Mouse (Mus musculus): ENCODE data around the gene Zfp786. TPM values are rescaled to one million over a fixed set of nuclear protein-coding genes. Genes with fewer than 3 reads are reported as not detected.
"Not testable (repeated sequence)": the region's sequence is repeated elsewhere in the genome, so short reads cannot be mapped to it uniquely, and the experiment has no call there.

The Zfp786 gene
- polyA plus RNA-seq, 1 experiment from 2014 or later = 7.0 TPM

DNA sequence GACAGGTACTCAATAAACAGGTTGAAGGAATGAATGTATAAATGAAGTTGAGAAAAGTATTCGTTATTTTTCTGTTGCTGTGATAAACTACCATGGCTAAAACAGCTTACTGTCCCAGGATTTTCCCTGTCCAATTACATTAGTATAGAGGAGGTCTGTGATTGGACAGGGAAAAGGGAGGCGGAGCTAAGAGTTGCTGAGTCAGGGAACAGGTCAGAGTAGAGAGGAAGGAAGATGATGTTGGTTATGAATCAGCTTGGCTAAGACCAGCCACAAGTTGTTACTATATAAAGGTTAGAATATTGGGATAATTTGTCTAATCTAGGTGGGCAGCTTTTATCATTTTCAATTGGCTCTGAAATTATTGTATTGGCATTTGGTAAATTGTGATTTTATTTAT lies 39.9 kb downstream of the Zfp786 start:
- Histone ChIP-seq H3K27ac (no peak overlapping the region), H3K36me3 (peaks cover 25% of the 10 kb centered on the region), H3K4me3 (no peak overlapping the region), H3K27me3 (ENCODE audit: insufficient read depth, poor library complexity, severe bottlenecking) (no peaks in the 10 kb centered on the region), H3K9me3 (no peaks in the 10 kb centered on the region), H3K4me1 (replicated peaks) (peaks cover 11% of the 10 kb centered on the region; the same call in 1 of the 2 replicates)
- DNase-seq (ENCODE audit: low spot score) = no peak
- WGBS = 49% methylated on average over 2 of the region's 2 CpGs

DNA sequence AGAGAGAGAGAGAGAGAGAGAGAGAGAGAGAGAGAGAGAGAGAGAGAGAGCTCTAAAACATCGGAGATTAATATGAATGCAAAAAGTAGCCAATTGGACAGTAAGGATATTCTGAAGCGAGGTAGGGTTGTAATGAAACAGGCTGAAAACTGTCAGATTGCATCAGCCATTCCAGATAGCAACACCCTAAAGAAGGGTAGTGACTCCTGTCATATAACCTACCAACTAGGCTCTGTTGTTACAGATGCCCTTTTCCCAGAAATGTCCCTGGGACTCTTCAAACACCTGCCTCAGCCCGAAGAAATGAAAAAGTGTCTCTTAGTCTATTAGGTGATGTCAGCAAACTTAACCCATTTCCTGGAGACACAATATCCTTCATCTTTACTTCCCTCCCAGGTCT lies 41.8 kb downstream of the Zfp786 start:
- 52% methylated on average over 3 of the region's 3 CpGs for WGBS

DNA sequence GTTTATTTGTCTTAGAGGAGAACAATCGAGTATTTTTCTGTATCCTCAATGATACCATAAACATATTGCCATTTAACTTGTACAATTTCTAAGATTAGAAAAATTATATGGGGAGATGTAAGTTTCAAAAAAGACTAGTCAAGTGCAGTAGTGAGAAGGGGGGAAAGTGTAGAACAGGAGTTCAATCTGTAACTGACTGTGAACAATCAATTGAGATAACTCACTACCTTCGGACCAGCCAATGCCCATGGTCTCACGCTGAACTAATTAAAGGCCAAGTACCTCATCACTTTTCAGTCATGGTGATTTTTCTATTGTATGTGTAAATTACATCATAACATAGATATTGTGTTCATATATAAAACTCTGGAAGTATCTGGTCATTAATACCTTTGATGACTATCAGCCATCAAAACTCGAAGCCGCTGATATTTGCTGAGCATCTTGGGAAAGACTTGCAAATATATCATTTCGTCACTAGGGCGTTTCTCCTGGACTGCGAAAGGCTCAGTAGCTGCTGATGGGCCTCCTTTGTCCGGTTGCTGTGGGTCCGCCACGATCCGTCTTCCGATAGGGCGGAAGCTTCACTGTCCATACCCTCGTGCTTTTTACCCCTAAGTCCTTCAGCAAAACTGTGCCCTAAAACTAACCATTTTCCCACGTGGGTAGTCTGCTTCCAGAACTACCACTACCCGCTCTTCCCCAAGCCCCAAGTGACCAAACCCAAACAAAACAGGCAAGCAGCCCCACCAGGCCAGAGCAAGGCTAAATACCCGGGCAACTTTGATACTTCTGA lies 42.5 kb downstream of the Zfp786 start:
- no peaks in the 10 kb centered on the region for H3K9me3 ChIP-seq
- peak overlapping the region; percentile 89 for H3K27ac ChIP-seq
- 2% methylated on average over 18 of the region's 18 CpGs for WGBS
- H3K36me3 ChIP-seq = 0 out of 2 replicates have a peak, but pooled peaks cover 6% of the 10 kb centered on the region
- peak overlapping the region; percentile 51 for H3K4me3 ChIP-seq
- peak; percentile 84 for DNase-seq (ENCODE audit: low spot score)
- H3K4me1 ChIP-seq (replicated peaks) = peaks cover 8% of the 10 kb centered on the region; the same call in 1 of the 2 replicates
- H3K27me3 ChIP-seq (ENCODE audit: insufficient read depth, poor library complexity, severe bottlenecking) = no peaks in the 10 kb centered on the region

More for the DNA sequence above, 41.8 kb downstream of the Zfp786 start:
- Histone ChIP-seq H3K4me3 (peak overlapping the region; percentile 51), H3K9me3 (no peaks in the 10 kb centered on the region), H3K36me3 (peaks cover 6% of the 10 kb centered on the region; the same call in 1 of the 2 replicates), H3K27me3 (ENCODE audit: insufficient read depth, poor library complexity, severe bottlenecking) (no peaks in the 10 kb centered on the region), H3K27ac (peak overlapping the region; percentile 89), H3K4me1 (replicated peaks) (peaks cover 8% of the 10 kb centered on the region; the same call in 1 of the 2 replicates)
- no peak for DNase-seq (ENCODE audit: low spot score)

DNA sequence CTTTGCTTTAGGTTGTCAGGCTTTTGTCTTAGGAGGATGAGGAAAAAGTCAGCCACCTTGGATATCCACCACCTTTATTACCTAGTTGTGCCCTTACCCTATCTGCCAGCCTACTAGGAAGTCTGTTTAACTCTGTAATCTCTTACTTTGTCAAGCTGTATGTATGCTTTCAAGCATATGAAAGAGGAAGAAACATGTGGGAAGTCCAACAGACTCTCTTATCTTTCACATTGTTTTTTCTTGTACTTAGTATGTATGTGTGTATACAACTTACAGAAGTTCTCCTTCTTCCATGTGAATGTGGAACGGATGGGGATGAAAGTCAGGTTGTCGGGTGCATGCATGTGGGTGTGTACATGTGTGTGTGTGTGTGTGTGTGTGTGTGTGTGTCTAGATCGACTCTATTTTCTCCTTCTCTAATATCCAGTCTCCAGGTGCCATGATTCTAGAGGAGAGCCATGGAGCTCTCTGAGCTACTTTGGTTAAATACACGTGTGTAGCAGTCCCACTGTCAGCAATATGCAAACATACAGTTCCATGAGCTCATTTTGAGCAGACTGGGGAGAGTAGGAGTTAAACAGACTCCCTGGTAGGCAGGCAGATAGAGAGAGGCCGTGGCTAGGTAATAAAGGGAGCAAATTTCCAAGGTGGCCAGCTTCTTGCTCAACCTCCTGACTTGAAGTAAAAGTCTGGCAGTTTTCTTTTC lies 45.8 kb downstream of the Zfp786 start:
- 78% methylated on average over 5 of the region's 5 CpGs for WGBS

DNA sequence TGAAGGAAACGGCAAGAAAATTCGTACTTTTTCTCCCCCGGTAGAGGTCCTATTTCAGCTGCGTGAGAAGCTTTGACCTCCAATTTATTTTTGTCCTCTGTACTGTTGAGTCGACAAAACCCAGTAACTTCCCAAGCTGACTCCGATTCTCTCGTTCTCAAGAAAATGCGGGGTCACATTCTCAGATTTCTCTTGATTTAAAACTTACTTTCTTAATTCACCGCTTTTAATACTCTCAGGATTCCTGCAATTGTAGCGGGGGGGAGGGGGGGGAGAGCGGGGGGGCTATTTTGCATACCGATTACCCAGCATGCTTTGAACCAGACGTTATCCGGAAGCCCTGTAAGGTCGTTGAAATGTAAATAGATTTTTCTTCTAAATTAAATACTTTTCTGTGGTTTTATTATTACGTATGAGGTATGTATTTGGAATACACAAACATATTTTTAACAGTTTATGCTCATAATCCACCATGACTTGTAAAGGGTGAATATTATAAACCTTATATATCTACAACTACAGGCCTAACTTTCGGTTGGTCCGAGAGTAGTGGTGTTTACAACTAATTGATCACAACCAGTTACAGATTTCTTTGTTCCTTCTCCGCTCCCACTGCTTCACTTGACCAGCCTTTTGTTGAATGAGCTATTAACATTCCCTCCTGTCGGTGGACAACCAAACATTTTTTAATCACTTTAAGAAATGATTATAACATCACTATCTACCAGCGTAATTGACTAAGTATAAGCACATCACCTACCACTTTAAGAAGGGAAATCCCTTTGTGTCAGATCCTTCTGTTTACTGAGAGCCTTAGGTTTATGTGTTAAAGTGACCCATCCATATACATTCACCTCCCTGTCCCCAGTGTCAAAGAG lies 49.3 kb downstream of the Zfp786 start:
- H3K4me3 ChIP-seq = peak overlapping the region; percentile 57
- H3K9me3 ChIP-seq = peaks cover 3% of the 10 kb centered on the region
- under 1% methylated on average over 21 of the region's 21 CpGs for WGBS
- DNase-seq (ENCODE audit: low spot score) = peak; percentile 70
- H3K4me1 ChIP-seq (replicated peaks) = peaks cover 8% of the 10 kb centered on the region; the same call in 1 of the 2 replicates
- no peaks in the 10 kb centered on the region for H3K36me3 ChIP-seq
- peaks cover 2% of the 10 kb centered on the region; the same call in 1 of the 2 replicates for H3K27me3 ChIP-seq (ENCODE audit: insufficient read depth, poor library complexity, severe bottlenecking)
- peak overlapping the region; percentile 85 for H3K27ac ChIP-seq

More for the DNA sequence above, 45.8 kb downstream of the Zfp786 start:
- peaks cover 17% of the 10 kb centered on the region; the same call in 1 of the 2 replicates for H3K4me1 ChIP-seq (replicated peaks)
- DNase-seq (ENCODE audit: low spot score) = no peak
- H3K9me3 ChIP-seq = no peaks in the 10 kb centered on the region
- no peaks in the 10 kb centered on the region for H3K27me3 ChIP-seq (ENCODE audit: insufficient read depth, poor library complexity, severe bottlenecking)
- no peaks in the 10 kb centered on the region for H3K36me3 ChIP-seq
- no peak overlapping the region for H3K4me3 ChIP-seq
- H3K27ac ChIP-seq = no peak overlapping the region

DNA sequence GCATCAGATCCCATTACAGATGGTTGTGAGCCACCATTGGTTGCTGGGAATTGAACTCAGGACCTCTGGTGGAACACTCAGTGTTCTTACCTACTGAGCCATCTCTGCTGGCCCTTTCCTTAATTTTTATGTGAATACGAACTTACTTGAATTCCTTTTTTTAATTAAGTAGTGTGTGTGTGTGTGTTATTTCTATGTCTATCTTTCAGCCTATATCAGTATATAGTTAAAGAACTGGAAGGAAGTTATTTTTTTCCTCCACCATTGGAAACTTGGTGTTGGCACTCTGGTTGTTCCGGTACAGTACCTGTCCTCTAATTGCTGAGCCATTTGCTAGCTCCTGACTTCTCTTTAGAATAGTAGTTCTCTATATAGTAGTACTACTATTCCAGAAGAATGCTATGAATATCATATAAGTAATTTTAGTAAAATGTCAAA lies 50.1 kb downstream of the Zfp786 start:
- Histone ChIP-seq H3K27me3 (ENCODE audit: insufficient read depth, poor library complexity, severe bottlenecking) (peaks cover 3% of the 10 kb centered on the region; the same call in 1 of the 2 replicates), H3K4me1 (replicated peaks) (peaks cover 8% of the 10 kb centered on the region; the same call in 1 of the 2 replicates), H3K9me3 (peaks cover 3% of the 10 kb centered on the region), H3K36me3 (no peaks in the 10 kb centered on the region), H3K27ac (no peak overlapping the region), H3K4me3 (peak overlapping the region; percentile 57)
- 17% methylated on average over 2 of the region's 2 CpGs for WGBS
- DNase-seq (ENCODE audit: low spot score) = no peak

DNA sequence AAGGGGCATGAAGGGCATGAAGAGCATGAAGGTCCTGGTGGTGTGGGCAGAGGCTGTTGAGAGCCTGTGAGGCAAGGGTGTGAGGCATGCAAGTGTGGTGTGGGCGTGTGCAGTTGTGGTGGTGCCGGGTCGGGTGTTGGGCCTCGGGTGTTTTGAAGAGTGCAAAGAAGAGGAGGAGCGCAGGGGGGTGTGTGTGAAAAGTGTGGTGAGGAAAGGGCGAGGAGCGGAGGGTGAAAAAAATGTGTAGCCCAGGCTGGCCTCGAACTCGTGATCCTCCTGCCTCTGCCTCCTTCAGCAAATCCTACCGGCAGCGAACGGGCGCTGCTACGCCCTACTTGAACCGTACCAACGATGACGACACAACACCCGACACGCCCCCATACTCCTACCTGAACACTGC lies 58.9 kb downstream of the Zfp786 start:
- not testable (repeated sequence) for DNase-seq (ENCODE audit: low spot score); H3K27ac ChIP-seq; H3K36me3 ChIP-seq; H3K4me1 ChIP-seq (replicated peaks); H3K9me3 ChIP-seq
- 46% methylated on average over 9 of the region's 19 CpGs for WGBS
- H3K27me3 ChIP-seq (ENCODE audit: insufficient read depth, poor library complexity, severe bottlenecking) = peaks cover 22% of the 10 kb centered on the region
- H3K4me3 ChIP-seq = peak overlapping the region; percentile 21; the same call in 1 of the 2 replicates

DNA sequence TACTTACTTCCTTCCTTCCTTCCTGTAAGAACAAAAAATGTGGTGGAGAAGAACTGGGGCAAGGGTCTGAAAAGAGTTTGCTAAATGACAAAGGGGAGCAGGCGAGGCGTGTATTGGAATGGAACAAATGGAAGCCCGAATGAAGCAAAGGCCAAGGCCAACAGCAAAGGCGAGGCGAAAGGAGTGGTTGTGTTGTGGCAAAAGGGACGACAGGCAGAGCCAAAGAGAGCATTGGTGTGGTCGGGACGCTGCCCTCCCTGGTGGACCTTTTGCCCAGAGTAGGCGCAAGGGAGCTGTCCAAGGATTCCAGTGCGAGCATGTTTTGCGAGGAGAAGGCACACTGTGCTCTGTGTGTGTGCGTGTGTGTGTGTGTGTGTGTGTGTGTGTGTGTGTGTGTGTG lies 59.6 kb downstream of the Zfp786 start:
- not testable (repeated sequence) for H3K9me3 ChIP-seq; H3K27ac ChIP-seq; DNase-seq (ENCODE audit: low spot score); H3K4me1 ChIP-seq (replicated peaks); H3K36me3 ChIP-seq; H3K4me3 ChIP-seq
- WGBS = 78% methylated on average over 12 of the region's 12 CpGs
- H3K27me3 ChIP-seq (ENCODE audit: insufficient read depth, poor library complexity, severe bottlenecking) = peaks cover 21% of the 10 kb centered on the region

DNA sequence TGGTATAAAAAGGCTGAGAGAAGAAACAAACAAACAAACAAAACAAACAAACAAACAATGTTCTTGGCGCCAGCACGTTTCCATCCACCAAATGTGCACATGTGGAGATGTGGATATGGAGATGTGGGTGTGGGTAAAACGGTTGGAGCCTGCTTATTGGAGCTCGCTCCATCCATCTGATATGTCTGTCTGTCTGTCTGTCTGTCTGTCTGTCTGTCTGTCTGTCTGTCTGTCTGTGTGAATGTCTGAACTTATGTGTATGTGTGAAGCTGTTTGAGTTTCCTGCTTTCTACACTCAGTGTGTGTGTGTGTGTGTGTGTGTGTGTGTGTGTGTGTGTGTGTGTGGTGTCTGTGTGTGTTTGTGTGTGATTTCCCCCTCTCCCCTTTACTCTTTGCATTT lies 60.8 kb downstream of the Zfp786 start:
- H3K4me1 ChIP-seq (replicated peaks); H3K36me3 ChIP-seq; H3K4me3 ChIP-seq; DNase-seq (ENCODE audit: low spot score); H3K27ac ChIP-seq; H3K9me3 ChIP-seq: not testable (repeated sequence)
- 65% methylated on average over 4 of the region's 4 CpGs for WGBS
- peaks cover 21% of the 10 kb centered on the region for H3K27me3 ChIP-seq (ENCODE audit: insufficient read depth, poor library complexity, severe bottlenecking)

MicroRNAs within 50 kb of the gene (microRNA counts, 519-probe panel; counts per million panel counts)
- microRNA mmu-miR-704 = 1,255 counts per million, percentile 77 among the panel's probes with 10 or more counts

Other genes with a start within 250 kb of the Zfp786 start
- 134 and 176 TPM in 2 replicates for gene Ezh2, start 235.5 kb downstream of the Zfp786 start, polyA plus RNA-seq (2016; fragmentation: Nextera tagmentation; extraction: Ambion mirVana)
- gene Pdia4, start 17.4 kb downstream of the Zfp786 start, polyA plus RNA-seq (2016; fragmentation: Nextera tagmentation; extraction: Ambion mirVana) = 242 and 299 TPM in 2 replicates
- gene Zfp398, start 4.8 kb upstream of the Zfp786 start, polyA plus RNA-seq (2016; fragmentation: Nextera tagmentation; extraction: Ambion mirVana) = 8.1 and 9.7 TPM in 2 replicates
- gene Zfp282, start 46.3 kb upstream of the Zfp786 start, polyA plus RNA-seq (2016; fragmentation: Nextera tagmentation; extraction: Ambion mirVana) = 16.9 and 19.8 TPM in 2 replicates
- gene Zfp212, start 89.6 kb upstream of the Zfp786 start, polyA plus RNA-seq (2016; fragmentation: Nextera tagmentation; extraction: Ambion mirVana) = 17.4 and 21.4 TPM in 2 replicates
- 7.5 and 8.5 TPM in 2 replicates for gene Zfp956, start 122.5 kb upstream of the Zfp786 start, polyA plus RNA-seq (2016; fragmentation: Nextera tagmentation; extraction: Ambion mirVana)
- 13.0 and 13.5 TPM in 2 replicates for gene Zfp777, start 218.0 kb upstream of the Zfp786 start, polyA plus RNA-seq (2016; fragmentation: Nextera tagmentation; extraction: Ambion mirVana)